Mouse (Mus musculus) stomach, embryonic 15.5 days (tissue): ENCODE results near the gene Cwc25. TPM values are rescaled to one million over a fixed set of nuclear protein-coding genes. Genes with fewer than 3 reads are reported as not detected.

Experiments used
- microRNA-seq: library from miRNA; unstranded; fragments of <30 nt; microRNA quantifications from one replicate; pipeline ENCODE4, GENCODE M21; 2016
- polyA plus RNA-seq: library from polyadenylated mRNA; unstranded; fragments of >200 nt; fragmentation: Nextera tagmentation; extraction: Ambion mirVana; gene quantifications from 2 replicates; pipeline ENCODE4 v1.2.1, GENCODE M21; 2015

Cwc25 gene
- polyA plus RNA-seq, 1 experiment from 2014 or later, result 14.8 TPM

Small RNAs within 50 kb of the gene (microRNA-seq; reads per million reads assigned to microRNA genes)
- gene Mir8102, result not detected

Other genes with a start within 250 kb of the Cwc25 start
- 0.33 and 0.44 TPM in 2 replicates for gene Srcin1, start 190.4 kb downstream of the Cwc25 start, polyA plus RNA-seq
- 3.7 and 3.9 TPM in 2 replicates for gene Epop, start 136.9 kb downstream of the Cwc25 start, polyA plus RNA-seq
- gene Mllt6, start 103.1 kb downstream of the Cwc25 start, polyA plus RNA-seq, result 2.2 TPM in 2 replicates
- 37.2 and 40.7 TPM in 2 replicates for gene Cisd3, start 80.7 kb downstream of the Cwc25 start, polyA plus RNA-seq
- 12.1 and 13.6 TPM in 2 replicates for gene Pcgf2, start 66.1 kb downstream of the Cwc25 start, polyA plus RNA-seq
- 396 and 424 TPM in 2 replicates for gene Psmb3, start 63.2 kb downstream of the Cwc25 start, polyA plus RNA-seq
- 1.4 and 1.5 TPM in 2 replicates for gene Pip4k2b, start 21.9 kb downstream of the Cwc25 start, polyA plus RNA-seq
- gene 1700001P01Rik, start 9.4 kb upstream of the Cwc25 start, polyA plus RNA-seq, result 0.37 and 0.60 TPM in 2 replicates
- gene Rpl23, start 15.9 kb upstream of the Cwc25 start, polyA plus RNA-seq, result 502 and 526 TPM in 2 replicates
- 112 and 122 TPM in 2 replicates for gene Lasp1, start 32.4 kb upstream of the Cwc25 start, polyA plus RNA-seq
- 4.0 and 5.7 TPM in 2 replicates for gene B230217C12Rik, start 74.2 kb upstream of the Cwc25 start, polyA plus RNA-seq
- gene Fbxo47, start 117.6 kb upstream of the Cwc25 start, polyA plus RNA-seq, result 0.52 and 0.65 TPM in 2 replicates
- 0.73 and 1.0 TPM in 2 replicates for gene Plxdc1, start 219.9 kb upstream of the Cwc25 start, polyA plus RNA-seq
- 8.2 and 13.4 TPM in 2 replicates for gene Arl5c, start 229.6 kb upstream of the Cwc25 start, polyA plus RNA-seq